Comparison of ENCODE assay signal across 8 mouse cellular contexts in genomic region chr11:106001718-106002117, GRCm38 (mm10). TPM values are rescaled to one million over a fixed set of nuclear protein-coding genes. Genes with fewer than 3 reads are reported as not detected.
A peak's percentile ranks its signal among the peaks of the same experiment; 100 is the strongest.
DNase-seq lines count a peak whose midpoint lies in the region; ATAC-seq and TF ChIP-seq lines count a peak whose summit lies in the region.

No protein-coding gene starts in this region.

- H3K4me3 ChIP-seq in intestine, postnatal 0 days (ENCODE audit: low read depth, low read length) = no peak overlapping the region
- H3K4me3 ChIP-seq in intestine, embryonic 15.5 days (replicated peaks) = no peak overlapping the region
- no peak overlapping the region for H3K4me3 ChIP-seq in midbrain, embryonic 15.5 days

- H3K4me1 ChIP-seq in intestine, postnatal 0 days (replicated peaks; ENCODE audit: control insufficient read depth, insufficient read depth, low read length) = 0 out of 2 replicates have a peak, but pooled peaks cover 5% of the 10 kb centered on the region
- H3K4me1 ChIP-seq in intestine, embryonic 15.5 days (replicated peaks) = peaks cover 18% of the 10 kb centered on the region
- no peaks in the 10 kb centered on the region for H3K4me1 ChIP-seq in midbrain, embryonic 15.5 days

- no peaks in the 10 kb centered on the region for H3K36me3 ChIP-seq in intestine, postnatal 0 days (ENCODE audit: control insufficient read depth, insufficient read depth)
- H3K36me3 ChIP-seq in intestine, embryonic 15.5 days = no peaks in the 10 kb centered on the region
- H3K36me3 ChIP-seq in midbrain, embryonic 15.5 days (replicated peaks) = no peaks in the 10 kb centered on the region

- DNase-seq in CD4-positive helper T cell, adult 2 months (ENCODE audit: low read depth, low spot score) = peak; percentile 63
- DNase-seq in NIH3T3 (ENCODE audit: low read depth) = peak; percentile 63
- DNase-seq in kidney, postnatal 4 days = peak; percentile 15 to 32
- DNase-seq in testis, postnatal 10 days (ENCODE audit: low spot score) = no peak
- DNase-seq in frontal cortex, postnatal 10 days (ENCODE audit: low spot score in 2 of 2) = no peak

- TF ChIP-seq CTCF in intestine, postnatal 0 days (IDR thresholded peaks at IDR 0.05; ENCODE audit: low read depth) = peak; percentile 70

- H3K4me2 ChIP-seq in intestine, postnatal 0 days (replicated peaks; ENCODE audit: low read depth) = no peak overlapping the region
- H3K4me2 ChIP-seq in intestine, embryonic 15.5 days (replicated peaks) = no peak overlapping the region
- H3K4me2 ChIP-seq in midbrain, embryonic 15.5 days = no peak overlapping the region

- H3K9ac ChIP-seq in intestine, postnatal 0 days (ENCODE audit: low read depth, low read length) = no peak overlapping the region
- no peak overlapping the region for H3K9ac ChIP-seq in intestine, embryonic 15.5 days
- H3K9ac ChIP-seq in midbrain, embryonic 15.5 days = no peak overlapping the region

- H3K27ac ChIP-seq in intestine, postnatal 0 days (ENCODE audit: low read depth, low read length) = no peak overlapping the region
- H3K27ac ChIP-seq in intestine, embryonic 15.5 days = no peak overlapping the region
- H3K27ac ChIP-seq in midbrain, embryonic 15.5 days = no peak overlapping the region

- no peaks in the 10 kb centered on the region for H3K9me3 ChIP-seq in intestine, postnatal 0 days (ENCODE audit: control insufficient read depth)
- H3K9me3 ChIP-seq in intestine, embryonic 15.5 days = no peaks in the 10 kb centered on the region
- H3K9me3 ChIP-seq in midbrain, embryonic 15.5 days = no peaks in the 10 kb centered on the region

- no peaks in the 10 kb centered on the region for H3K27me3 ChIP-seq in intestine, postnatal 0 days (replicated peaks; ENCODE audit: control insufficient read depth, insufficient read depth, low read length)
- H3K27me3 ChIP-seq in intestine, embryonic 15.5 days (replicated peaks) = no peaks in the 10 kb centered on the region
- no peaks in the 10 kb centered on the region for H3K27me3 ChIP-seq in midbrain, embryonic 15.5 days (replicated peaks)

- ATAC-seq in intestine, postnatal 0 days = no peak
- ATAC-seq in intestine, embryonic 15.5 days = no peak
- ATAC-seq in midbrain, embryonic 15.5 days (replicated peaks) = no peak

- 41% methylated on average over 4 of the region's 4 CpGs for WGBS in intestine, postnatal 0 days
- WGBS in intestine, embryonic 15.5 days = 44% methylated on average over 4 of the region's 4 CpGs
- 46% methylated on average over 4 of the region's 4 CpGs for WGBS in midbrain, embryonic 15.5 days

RNA-seq across cellular contexts. Expression of gene Kcnh6, which starts 6.2 kb away (rescaled TPM):
- 0.94 and 1.6 TPM in 2 replicates for polyA plus RNA-seq in intestine, postnatal 0 days (2015; fragmentation: Nextera tagmentation; extraction: Ambion mirVana)
- polyA plus RNA-seq in intestine, embryonic 15.5 days (2015; fragmentation: Nextera tagmentation; extraction: Ambion mirVana) = 2.2 and 2.5 TPM in 2 replicates
- 1.7 and 2.0 TPM in 2 replicates for polyA plus RNA-seq in midbrain, embryonic 15.5 days (2015; fragmentation: Nextera tagmentation; extraction: Ambion mirVana)

RNA-seq across cellular contexts. Expression of gene Ace3, which starts 7.2 kb away (rescaled TPM):
- not detected in 2 replicates for polyA plus RNA-seq in intestine, postnatal 0 days (2015; fragmentation: Nextera tagmentation; extraction: Ambion mirVana)
- polyA plus RNA-seq in intestine, embryonic 15.5 days (2015; fragmentation: Nextera tagmentation; extraction: Ambion mirVana) = not detected in 2 replicates
- polyA plus RNA-seq in midbrain, embryonic 15.5 days (2015; fragmentation: Nextera tagmentation; extraction: Ambion mirVana) = not detected in 2 replicates

RNA-seq across cellular contexts. Expression of gene Ace, which starts 34.0 kb away (rescaled TPM):
- polyA plus RNA-seq in intestine, postnatal 0 days (2015; fragmentation: Nextera tagmentation; extraction: Ambion mirVana) = 222 and 231 TPM in 2 replicates
- 6.9 and 11.1 TPM in 2 replicates for polyA plus RNA-seq in intestine, embryonic 15.5 days (2015; fragmentation: Nextera tagmentation; extraction: Ambion mirVana)
- polyA plus RNA-seq in midbrain, embryonic 15.5 days (2015; fragmentation: Nextera tagmentation; extraction: Ambion mirVana) = 6.1 and 6.5 TPM in 2 replicates

RNA-seq across cellular contexts. Expression of gene Dcaf7, which starts 35.0 kb away (rescaled TPM):
- 30.8 and 31.3 TPM in 2 replicates for polyA plus RNA-seq in intestine, postnatal 0 days (2015; fragmentation: Nextera tagmentation; extraction: Ambion mirVana)
- 51.6 and 52.3 TPM in 2 replicates for polyA plus RNA-seq in intestine, embryonic 15.5 days (2015; fragmentation: Nextera tagmentation; extraction: Ambion mirVana)
- 165 and 174 TPM in 2 replicates for polyA plus RNA-seq in midbrain, embryonic 15.5 days (2015; fragmentation: Nextera tagmentation; extraction: Ambion mirVana)

RNA-seq across cellular contexts. Expression of gene Cyb561, which starts 48.6 kb away (rescaled TPM):
- 48.3 and 50.3 TPM in 2 replicates for polyA plus RNA-seq in intestine, postnatal 0 days (2015; fragmentation: Nextera tagmentation; extraction: Ambion mirVana)
- 44.0 and 45.5 TPM in 2 replicates for polyA plus RNA-seq in intestine, embryonic 15.5 days (2015; fragmentation: Nextera tagmentation; extraction: Ambion mirVana)
- polyA plus RNA-seq in midbrain, embryonic 15.5 days (2015; fragmentation: Nextera tagmentation; extraction: Ambion mirVana) = 70.2 and 70.5 TPM in 2 replicates

Comparison
In these comparisons a context has a peak if more than half of its experiments do, and no peak if none do; other contexts are left out.
1. RNA of gene Ace, which starts 34.0 kb away (polyA plus RNA-seq): 222 to 231 TPM in intestine, postnatal 0 days; 6.9 to 11.1 TPM in intestine, embryonic 15.5 days and 6.1 to 6.5 TPM in midbrain, embryonic 15.5 days; every median in the first group is over 10 times any median in the second.
2. DNase-seq: peak in CD4-positive helper T cell, adult 2 months (single experiment), NIH3T3 (single experiment) and kidney, postnatal 4 days (2 of 2); none in testis, postnatal 10 days (single experiment) and frontal cortex, postnatal 10 days (0 of 2).